Mouse (Mus musculus) right cerebral cortex, postnatal 4 days (tissue): ENCODE measurements around the gene BC016579.

Experiments used
- DNase-seq: peaks from one replicate; pipeline ENCODE4 v3.0.0-alpha.2; 2022

The BC016579 gene

GRCm38 (mm10) chr16:45641301-45641700, 12.6 kb downstream of the BC016579 start:
- DNase-seq, result no peak

- no peak for DNase-seq
Measured at GRCm38 (mm10) chr16:45640070-45640762, 13.7 kb downstream of the BC016579 start.

GRCm38 (mm10) chr16:45635826-45636225, 18.0 kb downstream of the BC016579 start:
- DNase-seq, result no peak

- no peak for DNase-seq
Measured at GRCm38 (mm10) chr16:45632420-45632819, 21.4 kb downstream of the BC016579 start.

GRCm38 (mm10) chr16:45630347-45630960, 23.4 kb downstream of the BC016579 start:
- DNase-seq, result peak; percentile 61

- no peak for DNase-seq
Measured at GRCm38 (mm10) chr16:45629497-45630105, 24.3 kb downstream of the BC016579 start.

GRCm38 (mm10) chr16:45625342-45625741, 28.5 kb downstream of the BC016579 start:
- no peak for DNase-seq

GRCm38 (mm10) chr16:45624791-45625190, 29.1 kb downstream of the BC016579 start:
- no peak for DNase-seq

- no peak for DNase-seq
Measured at GRCm38 (mm10) chr16:45623230-45623629, 30.6 kb downstream of the BC016579 start.

GRCm38 (mm10) chr16:45619751-45620375, 34.0 kb downstream of the BC016579 start:
- DNase-seq, result no peak

GRCm38 (mm10) chr16:45615944-45616343, 37.9 kb downstream of the BC016579 start:
- no peak for DNase-seq

GRCm38 (mm10) chr16:45613247-45613646, 40.6 kb downstream of the BC016579 start:
- no peak for DNase-seq

GRCm38 (mm10) chr16:45610267-45610666, 43.6 kb downstream of the BC016579 start, which contains the start of gene Gcsam:
TSS of gene Gcsam (plus strand) at chr16:45610380.
- DNase-seq, result no peak

GRCm38 (mm10) chr16:45609300-45609699, 44.6 kb downstream of the BC016579 start:
- DNase-seq, result no peak

- no peak for DNase-seq
Measured at GRCm38 (mm10) chr16:45608481-45608954, 45.4 kb downstream of the BC016579 start.

- no peak for DNase-seq
Measured at GRCm38 (mm10) chr16:45595494-45595893, 58.4 kb downstream of the BC016579 start.

GRCm38 (mm10) chr16:45593656-45594055, 60.2 kb downstream of the BC016579 start:
- no peak for DNase-seq

- DNase-seq, result peak; percentile 20
Measured at GRCm38 (mm10) chr16:45582512-45582911, 71.4 kb downstream of the BC016579 start.

- DNase-seq, result no peak
Measured at GRCm38 (mm10) chr16:45579883-45580282, 74.0 kb downstream of the BC016579 start.
